In the genomic region with DNA sequence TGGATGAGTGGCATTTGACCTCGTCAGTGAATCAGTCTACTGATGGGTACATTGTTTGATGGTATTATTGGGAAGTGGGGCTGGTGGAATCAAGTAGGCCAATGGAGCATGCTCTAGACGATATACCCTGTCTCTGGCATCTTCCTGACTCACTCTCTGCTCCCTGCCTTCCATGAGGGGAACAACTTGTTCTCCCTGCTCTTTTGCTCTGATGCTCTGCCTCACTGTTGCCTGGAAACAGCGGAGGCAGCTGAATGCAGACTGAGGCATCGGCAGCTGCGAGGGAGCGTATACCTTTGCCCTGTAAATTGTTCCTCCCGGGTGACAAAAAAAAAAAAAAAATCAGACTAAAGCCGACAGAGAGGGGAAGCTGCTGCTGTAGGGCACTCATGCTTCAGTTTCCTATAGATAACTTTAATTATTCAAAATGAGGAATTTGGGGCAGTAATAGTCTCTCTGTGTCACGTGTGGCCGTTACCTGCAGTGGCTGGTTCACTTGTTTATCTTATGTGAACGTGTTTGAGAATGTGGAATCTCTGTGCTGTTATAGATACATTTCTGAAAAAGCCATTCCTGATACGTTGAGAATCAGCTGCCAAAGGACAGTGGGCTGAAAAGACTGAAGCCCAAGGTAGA, we compare ENCODE assay signal across 31 mouse cellular contexts. TPM values are rescaled to one million over a fixed set of nuclear protein-coding genes. Genes with fewer than 3 reads are reported as not detected.
DNase-seq lines count a peak whose midpoint lies in the region; ATAC-seq and TF ChIP-seq lines count a peak whose summit lies in the region.
"Had no signal": no experiment of that assay in that cellular context is flagged by ENCODE, and none has a peak within 500 bp of the region (broad histone marks: within the 10 kb centered on the region; RNA-seq: fewer than 3 reads in every experiment).

No protein-coding gene starts in this region.

- no peak overlapping the region for H3K4me3 ChIP-seq in left cerebral cortex, adult 2 months
- H3K4me3 ChIP-seq: embryonic facial prominence, embryonic 10.5 days; embryonic facial prominence, embryonic 15.5 days; forebrain, embryonic 13.5 days; hindbrain, embryonic 13.5 days; limb, embryonic 13.5 days; lung, embryonic 15.5 days; midbrain, embryonic 10.5 days; neural tube, embryonic 13.5 days; stomach, embryonic 15.5 days had no signal

- no peak for ATAC-seq in activated CD4-positive, CD25-positive, alpha-beta regulatory T cell, adult 4 months
- ATAC-seq: forebrain, embryonic 13.5 days; inflammation-experienced regulatory T-cells, adult 6 months had no signal

- peak; percentile 61 for DNase-seq in heart, adult 11 months
- DNase-seq in heart, postnatal 14 days = no peak
- peak in 1 of 2 experiments; percentile 48 for DNase-seq in left cerebral cortex, adult 2 months (ENCODE audit: extremely low spot score in 1 of 2, low spot score in 2 of 2)
- no peak for DNase-seq in left cerebral cortex, adult 11 months (ENCODE audit: low spot score)
- peak; percentile 61 to 67 for DNase-seq in right cerebral cortex, postnatal 10 days (ENCODE audit: low spot score in 2 of 2)
- no peak for DNase-seq in right cerebral cortex, postnatal 25 days
- DNase-seq in kidney, postnatal 4 days = no peak
- DNase-seq: adrenal gland, adult 2 months; adrenal gland, postnatal 36 days; cerebellum, adult 8-10 months; cerebellum, postnatal 25 days; gastrocnemius, postnatal 25 days; heart, adult 18-20 months; heart, postnatal 4 days; kidney, adult 18-20 months; kidney, postnatal 36 days; retina, postnatal 1 day had no signal

- H3K27ac ChIP-seq in left cerebral cortex, adult 2 months = peak overlapping the region; percentile 24; the same call in 1 of the 2 replicates
- H3K27ac ChIP-seq: embryonic facial prominence, embryonic 10.5 days; embryonic facial prominence, embryonic 15.5 days; forebrain, embryonic 13.5 days; hindbrain, embryonic 13.5 days; limb, embryonic 13.5 days; lung, embryonic 15.5 days; midbrain, embryonic 10.5 days; neural tube, embryonic 13.5 days; stomach, embryonic 15.5 days had no signal

- intact Hi-C loops in heart, postnatal 14 days (cut with DNase I) = no loop called here
- intact Hi-C loops in left cerebral cortex, adult 2 months (cut with DNase I) = loop anchor here (1.0 kb wide), 1 partner anchor 12 kb away; no protein-coding TSS in a partner anchor

- no peak for TF ChIP-seq CTCF in left cerebral cortex, adult 2 months (IDR thresholded peaks at IDR 0.05)

RNA-seq across cellular contexts. Expression of a gene that starts 9.2 kb away (rescaled TPM):
- not detected for total RNA-seq in heart, postnatal 14 days (2021)
- 100 to 1,000 TPM; 308 to 309 TPM for total RNA-seq in left cerebral cortex, adult 2 months (2021)
- under 1 TPM in 1 of 2 experiments, not detected in 1; 0.45 TPM for polyA plus RNA-seq in activated CD4-positive, CD25-positive, alpha-beta regulatory T cell, adult 4 months (2017; shearing (Covaris generic))
- total RNA-seq: heart, adult 18-20 months; megakaryocyte progenitor cell, adult 5-6 weeks had no signal
- polyA plus RNA-seq: G1E; heart, embryonic 16.5 days; inflammation-experienced regulatory T-cells, adult 6 months had no signal

RNA-seq across cellular contexts. Expression of a gene that starts 30.6 kb away (rescaled TPM):
- 10 to 100 TPM; 27.6 to 28.1 TPM for total RNA-seq in heart, postnatal 14 days (2021)
- 10 to 100 TPM; 79.7 to 81.8 TPM for total RNA-seq in left cerebral cortex, adult 2 months (2021)
- 1 to 10 TPM; 6.6 to 9.3 TPM for polyA plus RNA-seq in activated CD4-positive, CD25-positive, alpha-beta regulatory T cell, adult 4 months (2017; shearing (Covaris generic))

RNA-seq across cellular contexts. Expression of a gene that starts 30.7 kb away (rescaled TPM):
- 10 to 100 TPM; 10.2 to 11.3 TPM for total RNA-seq in heart, postnatal 14 days (2021)
- total RNA-seq in left cerebral cortex, adult 2 months (2021) = 10 to 100 TPM; 12.3 to 18.1 TPM
- polyA plus RNA-seq in activated CD4-positive, CD25-positive, alpha-beta regulatory T cell, adult 4 months (2017; shearing (Covaris generic)) = 10 to 100 TPM; 11.7 to 12.6 TPM

Comparison
In these comparisons a context has a peak if more than half of its experiments do, and no peak if none do; other contexts are left out.
1. DNase-seq: peak in heart, adult 11 months (single experiment) and right cerebral cortex, postnatal 10 days (2 of 2); none in heart, postnatal 14 days (0 of 2), left cerebral cortex, adult 11 months (single experiment), right cerebral cortex, postnatal 25 days (single experiment) and kidney, postnatal 4 days (0 of 2).
2. RNA of a gene that starts 9.2 kb away (total RNA-seq): 308 to 309 TPM in left cerebral cortex, adult 2 months; not detected in heart, postnatal 14 days; every median in the first group is over 100 times any median in the second.